Mouse (Mus musculus): ENCODE measurements around the gene Erich3. TPM values are rescaled to one million over a fixed set of nuclear protein-coding genes. Genes with fewer than 3 reads are reported as not detected.

Gene Erich3
- polyA plus RNA-seq, 1 experiment = 147 TPM

- TF ChIP-seq CTCF (IDR thresholded peaks at IDR 0.05; ENCODE audit: control insufficient read depth, insufficient read depth, insufficient replicate concordance, low read depth, low read length) (no peak), POLR2A (IDR thresholded peaks at IDR 0.05; ENCODE audit: control insufficient read depth, low read depth, low read length) (no peak)
These were observed 7.4 kb downstream of the Erich3 start for GRCm38 (mm10) chr3:154671013-154671412.

GRCm38 (mm10) chr3:154673326-154673725 lies 9.7 kb downstream of the Erich3 start:
- no peak for TF ChIP-seq CTCF (IDR thresholded peaks at IDR 0.05; ENCODE audit: control insufficient read depth, insufficient read depth, insufficient replicate concordance, low read depth, low read length)
- no peak for TF ChIP-seq POLR2A (IDR thresholded peaks at IDR 0.05; ENCODE audit: control insufficient read depth, low read depth, low read length)
- no peaks in the 10 kb centered on the region for H3K27me3 ChIP-seq (ENCODE audit: control insufficient read depth, insufficient read depth, low read length)
- H3K4me3 ChIP-seq (ENCODE audit: control insufficient read depth, low read depth, low read length) = no peak overlapping the region
- H3K4me1 ChIP-seq (ENCODE audit: control insufficient read depth, insufficient read depth, low read length) = no peaks in the 10 kb centered on the region; the same call in 1 of the 2 replicates
- no peak overlapping the region for H3K27ac ChIP-seq (ENCODE audit: control insufficient read depth, insufficient read depth, low read depth, low read length)
- H3K36me3 ChIP-seq (ENCODE audit: control insufficient read depth, insufficient read depth, low read length) = no peaks in the 10 kb centered on the region

More at GRCm38 (mm10) chr3:154671013-154671412, 7.4 kb downstream of the Erich3 start:
- Histone ChIP-seq H3K4me1 (ENCODE audit: control insufficient read depth, insufficient read depth, low read length) (no peaks in the 10 kb centered on the region; the same call in 1 of the 2 replicates), H3K27me3 (ENCODE audit: control insufficient read depth, insufficient read depth, low read length) (no peaks in the 10 kb centered on the region), H3K36me3 (ENCODE audit: control insufficient read depth, insufficient read depth, low read length) (no peaks in the 10 kb centered on the region), H3K4me3 (ENCODE audit: control insufficient read depth, low read depth, low read length) (no peak overlapping the region), H3K27ac (ENCODE audit: control insufficient read depth, insufficient read depth, low read depth, low read length) (no peak overlapping the region)

- Histone ChIP-seq H3K4me1 (ENCODE audit: control insufficient read depth, insufficient read depth, low read length) (no peaks in the 10 kb centered on the region), H3K27me3 (ENCODE audit: control insufficient read depth, insufficient read depth, low read length) (no peaks in the 10 kb centered on the region), H3K4me3 (ENCODE audit: control insufficient read depth, low read depth, low read length) (no peak overlapping the region), H3K36me3 (ENCODE audit: control insufficient read depth, insufficient read depth, low read length) (no peaks in the 10 kb centered on the region), H3K27ac (ENCODE audit: control insufficient read depth, insufficient read depth, low read depth, low read length) (no peak overlapping the region)
- TF ChIP-seq POLR2A (IDR thresholded peaks at IDR 0.05; ENCODE audit: control insufficient read depth, low read depth, low read length) (no peak), CTCF (IDR thresholded peaks at IDR 0.05; ENCODE audit: control insufficient read depth, insufficient read depth, insufficient replicate concordance, low read depth, low read length) (no peak)
These were observed 18.9 kb downstream of the Erich3 start for GRCm38 (mm10) chr3:154682570-154682969.

GRCm38 (mm10) chr3:154683667-154684066 lies 20.0 kb downstream of the Erich3 start:
- Histone ChIP-seq H3K27ac (ENCODE audit: control insufficient read depth, insufficient read depth, low read depth, low read length) (no peak overlapping the region), H3K36me3 (ENCODE audit: control insufficient read depth, insufficient read depth, low read length) (no peaks in the 10 kb centered on the region), H3K27me3 (ENCODE audit: control insufficient read depth, insufficient read depth, low read length) (no peaks in the 10 kb centered on the region), H3K4me1 (ENCODE audit: control insufficient read depth, insufficient read depth, low read length) (no peaks in the 10 kb centered on the region), H3K4me3 (ENCODE audit: control insufficient read depth, low read depth, low read length) (no peak overlapping the region)
- TF ChIP-seq CTCF (IDR thresholded peaks at IDR 0.05; ENCODE audit: control insufficient read depth, insufficient read depth, insufficient replicate concordance, low read depth, low read length) (no peak), POLR2A (IDR thresholded peaks at IDR 0.05; ENCODE audit: control insufficient read depth, low read depth, low read length) (no peak)

- TF ChIP-seq POLR2A (IDR thresholded peaks at IDR 0.05; ENCODE audit: control insufficient read depth, low read depth, low read length) = no peak
- no peak for TF ChIP-seq CTCF (IDR thresholded peaks at IDR 0.05; ENCODE audit: control insufficient read depth, insufficient read depth, insufficient replicate concordance, low read depth, low read length)
These were observed 26.6 kb downstream of the Erich3 start for GRCm38 (mm10) chr3:154690260-154690659.

GRCm38 (mm10) chr3:154691897-154692571 lies 28.4 kb downstream of the Erich3 start:
- H3K4me1 ChIP-seq (ENCODE audit: control insufficient read depth, insufficient read depth, low read length) = no peaks in the 10 kb centered on the region
- TF ChIP-seq CTCF (IDR thresholded peaks at IDR 0.05; ENCODE audit: control insufficient read depth, insufficient read depth, insufficient replicate concordance, low read depth, low read length) (no peak), POLR2A (IDR thresholded peaks at IDR 0.05; ENCODE audit: control insufficient read depth, low read depth, low read length) (no peak)
- no peaks in the 10 kb centered on the region for H3K27me3 ChIP-seq (ENCODE audit: control insufficient read depth, insufficient read depth, low read length)
- H3K4me3 ChIP-seq (ENCODE audit: control insufficient read depth, low read depth, low read length) = no peak overlapping the region
- no peak overlapping the region for H3K27ac ChIP-seq (ENCODE audit: control insufficient read depth, insufficient read depth, low read depth, low read length)
- no peaks in the 10 kb centered on the region for H3K36me3 ChIP-seq (ENCODE audit: control insufficient read depth, insufficient read depth, low read length)

More at GRCm38 (mm10) chr3:154690260-154690659, 26.6 kb downstream of the Erich3 start:
- Histone ChIP-seq H3K27me3 (ENCODE audit: control insufficient read depth, insufficient read depth, low read length) (no peaks in the 10 kb centered on the region), H3K36me3 (ENCODE audit: control insufficient read depth, insufficient read depth, low read length) (no peaks in the 10 kb centered on the region), H3K4me3 (ENCODE audit: control insufficient read depth, low read depth, low read length) (no peak overlapping the region), H3K27ac (ENCODE audit: control insufficient read depth, insufficient read depth, low read depth, low read length) (no peak overlapping the region), H3K4me1 (ENCODE audit: control insufficient read depth, insufficient read depth, low read length) (no peaks in the 10 kb centered on the region)

GRCm38 (mm10) chr3:154692572-154692922 lies 28.9 kb downstream of the Erich3 start:
- no peaks in the 10 kb centered on the region for H3K36me3 ChIP-seq (ENCODE audit: control insufficient read depth, insufficient read depth, low read length)
- no peaks in the 10 kb centered on the region for H3K4me1 ChIP-seq (ENCODE audit: control insufficient read depth, insufficient read depth, low read length)
- no peaks in the 10 kb centered on the region for H3K27me3 ChIP-seq (ENCODE audit: control insufficient read depth, insufficient read depth, low read length)
- no peak overlapping the region for H3K4me3 ChIP-seq (ENCODE audit: control insufficient read depth, low read depth, low read length)
- TF ChIP-seq CTCF (IDR thresholded peaks at IDR 0.05; ENCODE audit: control insufficient read depth, insufficient read depth, insufficient replicate concordance, low read depth, low read length) (no peak), POLR2A (IDR thresholded peaks at IDR 0.05; ENCODE audit: control insufficient read depth, low read depth, low read length) (no peak)
- H3K27ac ChIP-seq (ENCODE audit: control insufficient read depth, insufficient read depth, low read depth, low read length) = no peak overlapping the region
